Mouse (Mus musculus) heart, adult 18-20 months (tissue): ENCODE measurements around the gene Mrgpra4. TPM values are rescaled to one million over a fixed set of nuclear protein-coding genes. Genes with fewer than 3 reads are reported as not detected.

Experiments
- DNase-seq, 2 experiments: peaks; one replicate each; pipeline ENCODE4 v3.0.0; 2021 to 2022; ENCODE audit warnings: mixed read lengths in 1 of 2
- long read RNA-seq, 2 experiments: library from polyadenylated mRNA; stranded (forward); transcript quantifications; one replicate each; pipeline ENCODE4 v2.0.0; 2021
- total RNA-seq, 2 experiments: library from RNA; stranded (reverse); gene quantifications; 2 replicates each; pipeline ENCODE4 v1.2.3; 2021

Mrgpra4 gene
- total RNA-seq = not detected
- long read RNA-seq, experiment 1 = 0 reads
- long read RNA-seq, experiment 2 = 0 reads

DNA sequence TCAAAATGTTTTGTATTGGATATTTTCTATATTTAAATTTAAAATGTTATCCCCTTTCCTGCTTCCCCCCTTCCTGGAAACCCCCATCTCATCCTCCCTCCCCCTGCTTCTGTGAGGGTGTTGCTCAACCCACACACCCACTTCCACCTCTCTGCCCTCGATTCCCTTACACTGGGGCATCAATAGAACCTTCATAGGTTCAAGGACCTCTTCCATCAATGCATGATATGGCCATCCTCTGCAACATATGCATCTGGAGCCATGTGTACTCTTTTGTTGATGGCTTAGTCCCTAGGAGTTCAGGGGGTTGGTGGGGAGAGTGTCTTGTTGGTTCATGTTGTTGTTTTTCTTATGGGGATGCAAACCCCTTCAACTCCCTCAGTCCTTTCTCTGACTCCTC, at the start of gene Mrgpra4:
Gene Mrgpra4 (minus strand): TSS at position 101 of the 400 bp plus-strand sequence.
- DNase-seq = no peak

DNA sequence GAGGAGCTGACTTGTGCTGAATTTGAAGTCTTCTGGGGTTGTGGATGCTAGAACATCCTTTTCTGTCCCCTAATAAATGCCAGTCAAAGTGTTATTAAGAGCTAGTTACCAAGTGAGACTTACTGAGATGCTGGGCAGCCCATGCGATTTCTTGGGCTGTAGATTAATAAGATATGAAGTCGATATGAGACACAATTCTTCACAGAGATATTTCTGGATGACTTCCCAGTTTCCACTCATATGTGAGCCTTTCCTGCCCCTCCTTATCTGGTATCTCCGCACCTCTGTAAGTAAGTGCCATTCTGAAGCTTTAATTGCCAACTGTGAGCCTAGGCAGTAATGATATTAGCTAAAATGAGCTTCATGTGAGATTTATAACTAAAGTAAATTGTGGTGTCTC, 45.6 kb upstream of the Mrgpra4 start, which contains the start of gene Mrgprx1:
Gene Mrgprx1 (minus strand): TSS at position 101 of the 400 bp plus-strand sequence.
- DNase-seq = no peak

- no peak for DNase-seq
Measured at GRCm38 (mm10) chr7:48017874-48018273, 36.0 kb upstream of the Mrgpra4 start.

DNA sequence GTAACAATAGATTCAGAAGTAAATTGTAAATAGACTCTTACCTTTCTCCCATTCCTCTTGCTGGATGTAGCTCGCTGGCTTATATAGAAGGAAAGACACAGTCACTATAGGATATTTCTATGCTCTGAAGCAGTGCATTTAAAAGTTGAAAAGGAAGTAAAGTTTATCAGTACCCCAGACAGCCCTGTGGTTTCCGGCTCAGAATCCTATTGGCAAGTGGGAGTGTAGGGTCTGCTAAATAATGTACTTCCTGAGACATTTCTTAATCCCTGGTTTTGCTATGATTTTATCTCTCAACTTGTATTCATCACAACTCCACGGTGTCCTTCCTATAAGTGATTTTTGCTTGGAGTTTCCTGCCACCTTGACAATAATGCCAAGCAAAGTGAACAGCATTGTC, 13.8 kb upstream of the Mrgpra4 start:
- DNase-seq = no peak

- no peak for DNase-seq
Measured at GRCm38 (mm10) chr7:47986752-47987151, 4.9 kb upstream of the Mrgpra4 start.

Other genes with a start within 250 kb of the Mrgpra4 start
- not detected for gene Mrgprx1, start 45.5 kb upstream of the Mrgpra4 start, total RNA-seq
- gene Mrgprb5, start 186.9 kb upstream of the Mrgpra4 start, total RNA-seq = not detected
- not detected for gene Mrgprb4, start 217.2 kb upstream of the Mrgpra4 start, total RNA-seq